Mouse (Mus musculus): ENCODE measurements at regions not wholly inside any gene's neighbourhood (a gene's known extent, or its start where the extent isn't known, plus 50 kb on each side); places are given as distances from the start of the nearest gene placed in this dataset.

DNA sequence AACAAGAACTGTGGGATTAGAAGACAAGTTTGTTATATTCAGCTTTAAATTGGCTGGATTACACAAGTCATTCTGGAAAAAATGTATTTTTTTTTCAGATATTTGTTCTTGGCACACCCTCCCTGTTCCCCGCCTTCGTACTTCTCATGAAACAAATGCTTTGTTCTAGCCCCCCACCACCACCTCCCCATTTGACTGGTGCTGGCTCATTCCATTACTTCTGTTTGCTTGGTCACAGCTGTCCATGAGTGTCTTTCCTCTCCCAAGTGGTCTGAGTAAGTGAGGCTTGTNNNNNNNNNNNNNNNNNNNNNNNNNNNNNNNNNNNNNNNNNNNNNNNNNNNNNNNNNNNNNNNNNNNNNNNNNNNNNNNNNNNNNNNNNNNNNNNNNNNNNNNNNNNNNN is 491.8 kb downstream of the Lmo4 start:
- H3K4me3 ChIP-seq (replicated peaks; ENCODE audit: extremely low read depth, low read depth, low read length) = no peak overlapping the region
- no peak for DNase-seq
- WGBS = 68% methylated on average over 2 of the region's 2 CpGs
- TF ChIP-seq CTCF (IDR thresholded peaks at IDR 0.05; ENCODE audit: insufficient read depth, low read length) (no peak), POLR2A (IDR thresholded peaks at IDR 0.05; ENCODE audit: borderline replicate concordance, extremely low read depth, low read depth, low read length) (no peak)
- H3K4me1 ChIP-seq (ENCODE audit: control insufficient read depth, insufficient read depth, low read length) = no peaks in the 10 kb centered on the region

DNA sequence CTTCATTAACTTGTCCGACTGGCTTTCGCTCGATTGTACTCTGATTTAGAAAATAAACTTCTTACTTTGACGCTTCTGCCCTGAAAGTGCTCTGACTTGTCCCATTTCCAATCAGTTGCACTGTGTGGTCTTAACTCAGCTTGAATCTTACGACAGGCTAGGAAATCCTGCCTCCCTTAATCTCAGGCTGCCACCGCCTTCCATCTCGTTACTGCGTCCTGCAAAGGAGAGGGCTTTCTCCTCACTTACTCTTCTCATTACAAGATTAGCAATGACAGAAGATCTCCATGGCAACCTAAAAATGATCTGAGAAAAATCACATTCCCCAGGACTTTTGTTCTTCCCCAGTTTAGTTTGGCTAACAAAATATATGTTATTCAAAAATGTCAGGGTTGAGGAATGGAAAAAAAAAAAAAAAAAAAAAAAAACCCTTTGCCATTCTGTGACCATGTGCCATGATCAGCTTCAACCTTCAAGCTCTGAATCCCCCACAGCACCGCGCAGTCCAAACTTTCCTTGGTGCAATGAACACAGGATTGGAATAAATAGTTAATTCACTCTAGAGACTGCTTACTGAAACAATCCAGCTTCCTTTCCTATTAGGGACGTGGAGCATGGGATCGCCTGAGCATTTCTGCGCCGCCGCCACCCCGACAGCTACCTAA is 494.1 kb downstream of the Lmo4 start:
- H3K4me1 ChIP-seq (ENCODE audit: control insufficient read depth, insufficient read depth, low read length) = no peaks in the 10 kb centered on the region
- no peak for DNase-seq
- no peak overlapping the region for H3K4me3 ChIP-seq (replicated peaks; ENCODE audit: extremely low read depth, low read depth, low read length)
- WGBS = 71% methylated on average over 16 of the region's 16 CpGs
- no peak for TF ChIP-seq POLR2A (IDR thresholded peaks at IDR 0.05; ENCODE audit: borderline replicate concordance, extremely low read depth, low read depth, low read length)
- TF ChIP-seq CTCF (IDR thresholded peaks at IDR 0.05; ENCODE audit: insufficient read depth, low read length) = no peak

DNA sequence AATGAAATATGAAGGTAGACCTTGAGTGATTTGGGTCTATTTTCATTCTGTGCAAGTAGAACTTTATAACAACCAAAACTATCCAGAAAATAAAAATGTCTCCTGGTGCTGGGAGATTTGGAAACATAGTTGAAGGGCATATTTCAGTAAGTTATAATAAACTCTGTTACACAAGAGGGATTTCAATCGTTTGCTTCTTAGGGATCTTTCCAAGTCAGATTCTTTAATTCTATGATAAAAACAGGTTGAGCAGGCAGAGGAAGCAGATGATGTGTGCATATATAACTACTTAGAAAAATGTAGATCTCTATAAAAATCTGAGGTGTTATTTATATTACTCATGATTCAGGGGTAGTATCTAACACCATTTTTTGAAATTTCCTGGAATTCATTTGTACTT is 498.3 kb downstream of the Lmo4 start:
- WGBS = 67% methylated on average over 1 of the region's 1 CpGs
- no peak overlapping the region for H3K4me3 ChIP-seq (replicated peaks; ENCODE audit: extremely low read depth, low read depth, low read length)
- H3K4me1 ChIP-seq (ENCODE audit: control insufficient read depth, insufficient read depth, low read length) = no peaks in the 10 kb centered on the region
- TF ChIP-seq CTCF (IDR thresholded peaks at IDR 0.05; ENCODE audit: insufficient read depth, low read length) (no peak), POLR2A (IDR thresholded peaks at IDR 0.05; ENCODE audit: borderline replicate concordance, extremely low read depth, low read depth, low read length) (no peak)
- DNase-seq = no peak

DNA sequence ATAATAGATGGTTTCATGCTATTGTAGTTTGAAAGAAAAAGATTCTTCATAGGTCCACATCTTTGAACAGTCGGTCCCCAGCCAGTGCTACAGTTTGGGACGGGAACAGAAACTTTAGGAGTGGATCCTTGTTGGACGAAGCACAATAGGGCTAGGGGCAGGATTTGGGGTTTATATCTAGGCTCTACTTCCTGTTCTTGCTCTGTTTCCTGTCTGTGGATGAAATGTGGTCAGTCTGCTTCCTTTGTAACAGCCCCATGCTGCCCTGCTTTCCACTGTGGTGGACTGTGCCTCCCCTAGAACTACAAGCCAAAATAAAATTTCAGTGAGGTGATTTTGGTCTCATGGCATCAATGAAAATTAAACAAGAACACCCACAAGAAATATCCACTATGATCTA is 510.2 kb downstream of the Lmo4 start:
- WGBS = 80% methylated on average over 3 of the region's 3 CpGs
- TF ChIP-seq CTCF (IDR thresholded peaks at IDR 0.05; ENCODE audit: insufficient read depth, low read length) = no peak
- TF ChIP-seq POLR2A (IDR thresholded peaks at IDR 0.05; ENCODE audit: borderline replicate concordance, extremely low read depth, low read depth, low read length) = no peak

DNA sequence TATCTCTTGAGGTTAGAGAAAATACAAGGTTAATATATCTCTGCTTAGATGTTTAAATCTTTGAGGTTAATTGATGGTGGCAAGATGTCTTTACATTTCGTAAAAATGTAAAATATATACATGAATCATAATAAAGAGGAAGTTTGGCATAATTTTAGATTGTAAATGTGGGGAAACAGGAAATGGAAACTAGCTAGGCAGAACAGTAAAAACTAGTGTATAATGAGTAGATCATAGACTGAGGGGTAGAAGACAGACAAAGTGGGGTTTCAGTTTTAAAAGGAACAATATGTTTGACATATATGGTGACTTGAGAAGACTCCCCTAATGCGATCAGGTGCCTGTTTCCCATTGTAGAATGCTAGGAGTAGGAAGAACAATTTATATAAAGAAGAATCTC is 519.3 kb downstream of the Lmo4 start:
- no peak for TF ChIP-seq CTCF (IDR thresholded peaks at IDR 0.05; ENCODE audit: insufficient read depth, low read length)
- no peak for TF ChIP-seq POLR2A (IDR thresholded peaks at IDR 0.05; ENCODE audit: borderline replicate concordance, extremely low read depth, low read depth, low read length)
- 38% methylated on average over 2 of the region's 2 CpGs for WGBS
- no peak for DNase-seq
- Histone ChIP-seq H3K4me3 (replicated peaks; ENCODE audit: extremely low read depth, low read depth, low read length) (no peak overlapping the region), H3K4me1 (ENCODE audit: control insufficient read depth, insufficient read depth, low read length) (no peaks in the 10 kb centered on the region)

More for the DNA sequence above, 510.2 kb downstream of the Lmo4 start:
- no peak overlapping the region for H3K4me3 ChIP-seq (replicated peaks; ENCODE audit: extremely low read depth, low read depth, low read length)
- no peak for DNase-seq
- no peaks in the 10 kb centered on the region for H3K4me1 ChIP-seq (ENCODE audit: control insufficient read depth, insufficient read depth, low read length)

DNA sequence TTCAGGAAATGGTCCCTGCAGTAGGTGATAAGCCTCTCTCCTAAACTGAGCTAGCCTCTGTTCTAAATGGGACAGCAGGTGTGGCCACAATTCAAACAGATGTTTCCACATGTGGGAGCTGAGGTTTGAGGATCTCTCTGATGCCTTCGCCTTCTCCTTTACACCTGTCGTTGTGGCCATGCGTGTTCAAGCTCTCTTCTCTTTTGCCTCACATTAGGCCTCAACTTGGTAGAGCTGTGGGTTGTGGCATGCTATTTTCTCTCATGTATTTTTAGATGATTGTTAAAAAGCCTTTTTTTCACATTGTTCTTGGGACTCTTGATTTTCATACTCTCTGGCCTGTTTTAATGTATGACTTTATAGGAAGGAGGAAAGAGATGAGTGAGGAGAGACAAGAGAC is 526.8 kb downstream of the Lmo4 start:
- WGBS = 84% methylated on average over 3 of the region's 3 CpGs
- no peaks in the 10 kb centered on the region for H3K4me1 ChIP-seq (ENCODE audit: control insufficient read depth, insufficient read depth, low read length)
- TF ChIP-seq CTCF (IDR thresholded peaks at IDR 0.05; ENCODE audit: insufficient read depth, low read length) (no peak), POLR2A (IDR thresholded peaks at IDR 0.05; ENCODE audit: borderline replicate concordance, extremely low read depth, low read depth, low read length) (no peak)
- no peak for DNase-seq
- H3K4me3 ChIP-seq (replicated peaks; ENCODE audit: extremely low read depth, low read depth, low read length) = no peak overlapping the region

DNA sequence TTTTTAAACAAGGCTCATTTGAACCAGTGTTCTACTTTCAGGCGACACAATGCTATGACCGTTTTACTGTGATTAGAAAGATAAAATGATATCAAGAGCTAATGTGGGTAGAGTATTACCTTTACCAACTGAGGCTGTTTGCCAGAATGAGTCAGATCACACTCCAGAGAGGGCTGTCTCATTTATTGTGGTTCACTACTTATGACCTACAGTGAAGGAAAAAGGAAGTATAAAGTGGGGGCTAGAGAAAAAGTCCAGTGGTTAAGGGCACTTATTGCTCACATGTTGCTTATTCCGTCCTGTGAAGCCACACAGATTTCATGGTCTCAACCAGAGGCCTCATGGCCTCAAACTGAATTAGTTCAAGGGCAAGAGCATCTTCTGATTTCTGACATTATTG is 530.2 kb downstream of the Lmo4 start:
- no peak for TF ChIP-seq POLR2A (IDR thresholded peaks at IDR 0.05; ENCODE audit: borderline replicate concordance, extremely low read depth, low read depth, low read length)
- TF ChIP-seq CTCF (IDR thresholded peaks at IDR 0.05; ENCODE audit: insufficient read depth, low read length) = no peak
- no peak for DNase-seq
- 81% methylated on average over 3 of the region's 3 CpGs for WGBS

DNA sequence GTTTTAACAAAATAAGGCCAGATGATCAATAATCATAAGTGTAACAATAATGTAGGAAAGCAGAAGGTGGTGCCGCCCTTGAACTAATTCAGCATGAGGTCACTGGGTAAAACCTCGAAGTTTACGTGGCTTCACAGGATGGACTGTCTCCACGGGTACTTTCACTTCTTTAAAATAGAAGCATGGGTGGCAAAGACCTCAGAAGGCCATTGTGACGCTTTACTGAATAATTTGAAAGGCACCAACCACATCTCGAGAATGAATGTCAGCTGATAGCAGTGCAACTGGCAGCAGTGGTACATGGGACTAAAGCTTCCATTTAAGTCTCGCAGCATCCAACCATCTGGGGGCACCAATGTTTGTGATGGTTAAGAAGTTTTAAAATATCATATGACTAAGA is 530.6 kb downstream of the Lmo4 start:
- TF ChIP-seq POLR2A (IDR thresholded peaks at IDR 0.05; ENCODE audit: borderline replicate concordance, extremely low read depth, low read depth, low read length) (no peak), CTCF (IDR thresholded peaks at IDR 0.05; ENCODE audit: insufficient read depth, low read length) (no peak)
- H3K4me3 ChIP-seq (replicated peaks; ENCODE audit: extremely low read depth, low read depth, low read length) = no peak overlapping the region
- no peaks in the 10 kb centered on the region for H3K4me1 ChIP-seq (ENCODE audit: control insufficient read depth, insufficient read depth, low read length)
- 75% methylated on average over 7 of the region's 7 CpGs for WGBS
- DNase-seq = no peak

More for the DNA sequence above, 530.2 kb downstream of the Lmo4 start:
- no peak overlapping the region for H3K4me3 ChIP-seq (replicated peaks; ENCODE audit: extremely low read depth, low read depth, low read length)
- no peaks in the 10 kb centered on the region for H3K4me1 ChIP-seq (ENCODE audit: control insufficient read depth, insufficient read depth, low read length)

DNA sequence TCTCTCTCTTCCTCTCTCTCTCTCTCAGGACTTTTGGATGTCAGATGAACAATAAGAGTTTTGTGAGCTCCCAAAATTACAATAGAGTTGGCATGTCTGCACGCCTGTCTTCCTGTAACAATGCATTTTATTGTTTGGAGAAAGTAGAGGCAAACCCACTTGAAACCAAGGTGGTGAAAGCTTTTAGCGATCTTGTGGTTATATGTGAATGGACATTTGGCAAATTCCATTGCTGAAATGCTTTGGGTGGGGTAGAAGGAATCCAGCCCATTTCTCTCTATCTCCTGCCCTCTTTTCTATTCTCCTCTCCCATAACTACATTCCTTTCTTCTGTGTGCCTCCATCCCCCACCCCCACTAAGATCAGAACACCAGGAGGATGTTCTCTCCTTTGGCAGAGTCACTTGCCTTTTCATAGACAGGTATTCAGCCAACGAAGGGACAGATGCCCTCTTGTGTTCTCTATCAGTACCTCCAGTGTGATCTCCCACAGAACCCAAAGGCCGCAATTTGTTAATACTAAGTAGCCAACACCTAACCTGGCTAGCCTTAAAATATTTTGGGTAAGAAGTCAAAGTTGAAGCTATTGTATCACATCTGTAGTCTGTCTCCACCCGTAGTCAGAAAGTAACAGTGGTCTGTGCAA is 542.9 kb downstream of the Lmo4 start:
- Histone ChIP-seq H3K4me3 (replicated peaks; ENCODE audit: extremely low read depth, low read depth, low read length) (no peak overlapping the region), H3K4me1 (ENCODE audit: control insufficient read depth, insufficient read depth, low read length) (no peaks in the 10 kb centered on the region)
- 74% methylated on average over 5 of the region's 5 CpGs for WGBS
- TF ChIP-seq POLR2A (IDR thresholded peaks at IDR 0.05; ENCODE audit: borderline replicate concordance, extremely low read depth, low read depth, low read length) (no peak), CTCF (IDR thresholded peaks at IDR 0.05; ENCODE audit: insufficient read depth, low read length) (no peak)
- DNase-seq = no peak

DNA sequence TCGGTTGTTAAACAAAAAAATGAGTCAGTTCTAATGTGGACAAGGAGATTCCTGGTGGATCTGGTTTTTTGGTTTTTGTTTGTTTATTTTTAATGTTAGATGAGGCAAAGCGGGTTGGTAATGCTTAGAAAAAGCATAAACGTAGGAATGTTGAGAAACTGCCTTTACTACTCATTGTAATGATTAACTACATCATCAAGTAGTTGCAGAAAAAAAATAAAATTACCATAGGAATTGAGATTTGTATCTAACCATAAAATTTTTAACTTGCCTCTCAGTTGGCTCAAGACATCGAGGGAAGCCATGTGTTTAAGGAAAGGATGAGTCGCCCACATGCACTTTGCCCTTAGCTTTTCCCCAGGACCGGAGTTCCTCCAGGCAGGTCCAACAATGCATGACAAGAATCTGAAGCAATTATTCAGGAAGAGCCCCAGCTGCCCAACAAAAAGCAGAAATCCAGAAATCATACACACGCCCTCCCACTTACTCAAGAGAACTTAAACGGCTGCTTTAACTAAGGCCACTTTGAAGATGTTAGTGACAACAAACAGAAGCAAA is 545.5 kb downstream of the Lmo4 start:
- Histone ChIP-seq H3K4me1 (ENCODE audit: control insufficient read depth, insufficient read depth, low read length) (no peaks in the 10 kb centered on the region), H3K4me3 (replicated peaks; ENCODE audit: extremely low read depth, low read depth, low read length) (no peak overlapping the region)
- TF ChIP-seq CTCF (IDR thresholded peaks at IDR 0.05; ENCODE audit: insufficient read depth, low read length) = no peak
- WGBS = 57% methylated on average over 8 of the region's 8 CpGs
- no peak for DNase-seq
